Mouse (Mus musculus) kidney, adult 2 months (tissue): ENCODE data around the gene Ywhab.

Experiments used
- CTCF ChIP-seq: fragments of 200-500 bp; conservative IDR thresholded peaks from 2 replicates; pipeline ENCODE4 v1.5.1; 2011; ENCODE audit warnings: low read depth, mild to moderate bottlenecking, control low read depth, low read length, moderate library complexity, mixed read lengths; ENCODE audit not compliant: insufficient read depth, insufficient read length
- POLR2A ChIP-seq: fragments of 200-500 bp; IDR thresholded peaks from one replicate; pipeline ENCODE4 v1.6.1; 2011; ENCODE audit warnings: low read depth, low read length, control low read depth

- TF ChIP-seq CTCF (no peak), POLR2A (no peak)
Measured at GRCm38 (mm10) chr2:164018910-164019309, 24.1 kb downstream of the Ywhab start.
